Mouse (Mus musculus) MEL (cell line): ENCODE measurements around the gene Clec12a.

ENCODE experiments used
- CHD1 ChIP-seq: IDR thresholded peaks from 2 replicates; pipeline ENCODE4 v1.6.1; 2012; ENCODE audit warnings: low read depth, mild to moderate bottlenecking, inconsistent platforms, low read length, improper control_type of control experiment
- E2F4 ChIP-seq: IDR thresholded peaks from 2 replicates; pipeline ENCODE4 v1.6.1; 2011; ENCODE audit warnings: low read depth, low read length, improper control_type of control experiment, borderline replicate concordance
- NELFE ChIP-seq: IDR thresholded peaks from 2 replicates; pipeline ENCODE4 v1.6.1; 2011; ENCODE audit warnings: low read depth, low read length, improper control_type of control experiment
- TAL1 ChIP-seq: IDR thresholded peaks from 2 replicates; pipeline ENCODE4 v1.6.1; 2012; ENCODE audit warnings: mild to moderate bottlenecking, inconsistent platforms, low read length, moderate library complexity, mixed read lengths
- USF1 ChIP-seq: IDR thresholded peaks from 2 replicates; pipeline ENCODE4 v1.6.1; 2014; ENCODE audit warnings: low read depth, mild to moderate bottlenecking, inconsistent platforms, low read length, improper control_type of control experiment, moderate library complexity
- ZNF384 ChIP-seq: IDR thresholded peaks from 2 replicates; pipeline ENCODE4 v1.6.1; 2012; ENCODE audit warnings: low read depth, mild to moderate bottlenecking, inconsistent platforms, low read length, improper control_type of control experiment

DNA sequence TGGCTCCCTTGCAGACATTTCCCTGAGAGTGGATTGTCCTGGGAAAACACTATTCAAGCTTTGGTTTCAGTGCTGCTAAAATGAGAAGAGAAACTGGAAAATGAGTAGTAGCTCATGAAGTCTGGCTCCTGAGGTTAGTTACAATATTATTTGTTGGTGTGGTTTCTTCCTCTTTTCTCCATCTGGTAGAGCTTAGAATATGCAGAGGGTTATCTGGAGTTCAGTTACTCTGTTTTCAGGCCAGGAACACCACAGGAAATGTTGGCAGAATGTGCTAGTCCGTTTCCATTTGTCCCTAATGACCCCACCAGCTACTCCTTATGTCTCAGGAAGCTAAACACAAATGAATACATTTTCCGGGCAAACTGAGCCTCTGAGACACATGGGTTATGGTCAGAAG is 64.8 kb downstream of the Clec12a start:
- TF ChIP-seq ZNF384 (no peak), E2F4 (no peak), CHD1 (no peak), USF1 (no peak), TAL1 (no peak), NELFE (no peak)
